Mouse (Mus musculus): Measurements from ENCODE around the gene Dnajc7. TPM values are rescaled to one million over a fixed set of nuclear protein-coding genes. Genes with fewer than 3 reads are reported as not detected.

The Dnajc7 gene
- polyA plus RNA-seq, 1 experiment = 111 TPM

- TF ChIP-seq GATA1 (IDR thresholded peaks at IDR 0.05; ENCODE audit: low read length) = no peak
These were observed 45.8 kb downstream of the Dnajc7 start for GRCm38 (mm10) chr11:100574188-100574587.

DNA sequence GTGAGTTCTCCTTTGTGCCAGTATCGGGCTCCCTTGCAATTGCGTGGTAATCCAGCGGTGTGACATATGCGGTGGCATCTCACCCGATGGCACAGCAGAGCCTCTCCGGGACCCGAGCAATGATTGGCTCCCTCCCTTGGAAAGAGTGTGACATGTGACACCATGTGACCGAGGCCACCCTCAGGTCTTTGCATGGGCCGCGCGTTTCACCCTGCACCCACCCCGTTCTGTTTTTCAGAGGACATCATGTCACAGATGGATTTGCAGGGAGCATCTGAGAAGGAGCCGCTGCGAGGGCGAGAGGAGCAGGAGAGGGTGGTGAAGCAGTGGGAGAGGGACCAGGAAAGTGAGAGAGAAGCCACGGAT, 48.8 kb downstream of the Dnajc7 start:
- no peak for TF ChIP-seq GATA1 (IDR thresholded peaks at IDR 0.05; ENCODE audit: low read length)

DNA sequence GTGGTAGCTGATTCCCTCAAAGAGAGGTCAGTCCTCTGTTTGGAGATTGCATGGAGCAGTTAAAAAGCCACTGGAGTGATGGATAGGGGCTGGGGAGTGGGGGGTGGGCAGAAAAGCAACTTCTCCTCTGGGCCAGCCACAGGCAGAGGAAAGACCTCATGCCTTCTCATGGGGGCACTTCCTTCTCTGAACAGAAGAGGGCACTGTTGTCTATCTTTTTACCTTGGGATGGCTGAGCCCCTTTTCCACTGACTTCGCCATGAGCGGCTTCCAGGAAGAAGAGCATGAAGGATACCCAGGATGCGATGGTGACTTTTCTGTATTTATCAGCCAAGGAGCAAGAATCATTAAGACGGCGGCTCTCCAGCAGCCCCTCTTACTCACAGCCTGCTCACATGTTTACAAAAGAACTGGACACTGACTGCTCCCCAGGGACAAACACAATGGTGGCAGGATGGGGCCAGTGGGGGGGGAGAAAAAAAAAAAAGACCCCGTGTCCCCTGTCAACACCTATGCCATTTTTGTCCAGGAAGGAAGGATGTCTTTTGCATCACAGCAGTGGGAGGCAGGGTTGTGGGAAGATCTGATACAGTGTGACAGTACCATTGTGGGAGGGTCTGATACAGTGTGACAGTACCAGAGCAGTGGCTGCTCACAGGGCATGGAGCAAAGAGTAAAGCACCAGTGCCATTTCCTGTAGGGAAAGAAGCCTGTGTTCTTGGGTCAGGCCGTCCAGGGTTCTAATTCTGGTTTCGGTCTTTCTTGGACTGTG, 49.4 kb downstream of the Dnajc7 start:
- TF ChIP-seq GATA1 (IDR thresholded peaks at IDR 0.05; ENCODE audit: low read length) = no peak

DNA sequence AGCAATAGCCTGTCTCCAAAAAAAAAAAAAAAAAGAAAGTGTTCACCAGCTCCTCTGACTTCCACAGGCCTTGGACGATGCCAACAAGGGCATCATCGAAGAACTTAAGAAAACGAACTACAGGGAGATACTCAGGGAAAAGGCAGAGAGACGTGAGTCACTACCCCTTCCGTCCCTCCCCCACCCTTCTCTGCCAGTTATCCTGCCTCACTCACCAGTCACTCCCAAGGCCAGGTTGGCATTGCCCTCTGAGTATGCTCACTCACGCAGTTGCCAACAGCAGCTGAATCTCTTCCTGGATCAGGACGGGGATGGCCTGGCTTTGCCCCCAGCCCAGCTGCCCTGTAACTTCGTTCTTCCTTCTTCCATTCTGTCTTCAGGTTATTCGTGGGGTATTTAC, 50.2 kb downstream of the Dnajc7 start:
- no peak for TF ChIP-seq GATA1 (IDR thresholded peaks at IDR 0.05; ENCODE audit: low read length)

DNA sequence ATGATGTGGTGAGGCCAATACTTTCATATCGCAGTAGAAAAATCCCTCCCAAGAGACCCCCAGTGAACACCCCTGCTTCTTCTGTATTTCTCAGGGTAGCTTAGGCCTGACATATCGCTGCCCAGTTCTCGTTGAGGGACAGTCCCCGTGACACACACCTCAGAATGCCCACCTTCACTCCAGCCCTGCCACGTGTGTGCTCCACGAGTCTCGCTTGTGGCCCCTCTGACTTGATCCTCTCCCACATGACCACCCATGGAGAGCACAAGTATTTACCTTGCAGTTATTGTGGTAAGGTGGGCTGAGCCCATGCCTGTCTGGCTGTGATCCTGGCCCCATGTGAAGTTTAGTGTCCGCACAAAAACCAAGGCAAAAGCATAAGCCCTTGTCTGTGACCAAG, 51.3 kb downstream of the Dnajc7 start:
- no peak for TF ChIP-seq GATA1 (IDR thresholded peaks at IDR 0.05; ENCODE audit: low read length)

DNA sequence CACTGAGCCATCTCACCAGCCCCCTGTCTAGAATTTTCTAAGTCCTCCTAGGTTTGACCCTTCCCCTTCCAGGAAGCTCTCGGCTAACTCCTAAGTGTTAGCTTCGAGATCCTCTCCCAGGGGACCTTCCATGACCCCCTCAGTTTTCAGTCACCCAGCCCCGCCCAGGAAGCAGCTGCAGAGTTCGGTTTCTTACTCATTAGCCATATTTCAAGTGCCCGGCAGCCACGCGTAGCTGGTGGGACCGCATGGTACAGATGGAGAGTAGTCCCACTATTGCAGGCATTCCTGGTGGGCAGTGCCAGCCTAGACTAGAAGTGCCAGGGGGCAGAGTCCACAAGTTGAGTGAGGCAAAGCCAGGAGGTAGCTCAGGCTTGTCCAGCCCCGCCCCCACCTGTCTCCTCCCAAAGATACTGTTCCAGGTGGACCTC, 52.1 kb downstream of the Dnajc7 start:
- no peak for TF ChIP-seq GATA1 (IDR thresholded peaks at IDR 0.05; ENCODE audit: low read length)

DNA sequence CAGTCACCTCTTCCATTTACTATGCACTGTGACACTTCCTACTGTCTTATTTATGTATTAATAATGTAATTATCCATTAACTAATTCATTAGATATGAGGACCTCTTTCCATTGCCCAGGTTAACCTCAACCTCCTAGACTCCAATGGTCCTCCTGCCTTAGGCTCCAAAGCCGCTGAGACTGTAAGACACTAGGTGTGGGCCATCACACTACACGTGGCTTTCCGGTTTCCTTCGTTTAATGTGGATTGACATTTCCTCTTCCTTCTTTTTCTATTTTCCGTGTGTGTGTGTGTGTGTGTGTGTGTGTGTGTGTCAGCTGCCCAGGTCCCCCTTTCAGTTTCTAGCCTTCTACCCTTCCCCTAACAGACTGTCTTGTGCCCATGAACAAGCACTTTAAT, 52.7 kb downstream of the Dnajc7 start:
- TF ChIP-seq GATA1 (IDR thresholded peaks at IDR 0.05; ENCODE audit: low read length) = no peak

DNA sequence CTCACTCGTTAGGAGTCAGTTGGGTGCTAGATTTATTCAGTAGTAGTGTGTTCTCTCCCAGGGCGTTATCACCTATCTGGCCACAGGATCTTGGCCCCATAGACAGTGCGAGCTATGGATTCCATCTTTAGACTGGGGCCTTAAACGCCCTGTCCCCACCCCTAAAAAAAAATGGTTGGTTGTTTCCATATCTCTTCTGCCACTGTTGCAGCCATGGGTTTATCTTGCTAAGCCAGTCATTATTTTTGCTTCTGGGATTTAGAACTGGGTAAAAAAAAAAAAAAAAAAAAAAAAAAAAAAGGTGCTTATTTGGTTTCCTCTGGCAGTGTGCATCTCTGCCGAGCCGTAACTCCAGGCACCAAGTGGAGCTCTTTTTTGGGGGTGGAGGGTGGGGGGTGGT, 55.3 kb downstream of the Dnajc7 start:
- no peak for TF ChIP-seq GATA1 (IDR thresholded peaks at IDR 0.05; ENCODE audit: low read length)

DNA sequence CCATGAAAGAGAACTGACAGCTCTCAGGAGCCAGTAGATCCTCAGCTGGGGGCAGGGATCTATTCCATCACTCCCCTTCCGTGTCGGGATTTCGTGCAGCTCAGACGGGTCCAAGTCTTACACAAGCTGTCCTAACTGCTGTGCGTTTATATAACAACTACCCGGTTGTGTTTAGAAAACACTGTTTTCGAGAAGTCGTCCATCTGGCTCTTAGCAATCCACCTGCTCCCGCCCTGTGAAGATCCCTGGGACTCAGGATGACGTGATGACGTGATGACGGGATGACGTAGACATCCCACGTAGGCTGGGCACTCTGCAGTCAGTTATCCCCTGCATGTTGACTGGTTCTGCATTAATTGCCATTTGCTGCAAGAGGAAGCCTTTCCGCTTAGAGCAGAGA, 55.7 kb downstream of the Dnajc7 start:
- TF ChIP-seq GATA1 (IDR thresholded peaks at IDR 0.05; ENCODE audit: low read length) = no peak

GRCm38 (mm10) chr11:100561748-100562147, 58.2 kb downstream of the Dnajc7 start:
- no peak for TF ChIP-seq GATA1 (IDR thresholded peaks at IDR 0.05; ENCODE audit: low read length)

GRCm38 (mm10) chr11:100559476-100559875, 60.5 kb downstream of the Dnajc7 start:
- TF ChIP-seq GATA1 (IDR thresholded peaks at IDR 0.05; ENCODE audit: low read length) = no peak

DNA sequence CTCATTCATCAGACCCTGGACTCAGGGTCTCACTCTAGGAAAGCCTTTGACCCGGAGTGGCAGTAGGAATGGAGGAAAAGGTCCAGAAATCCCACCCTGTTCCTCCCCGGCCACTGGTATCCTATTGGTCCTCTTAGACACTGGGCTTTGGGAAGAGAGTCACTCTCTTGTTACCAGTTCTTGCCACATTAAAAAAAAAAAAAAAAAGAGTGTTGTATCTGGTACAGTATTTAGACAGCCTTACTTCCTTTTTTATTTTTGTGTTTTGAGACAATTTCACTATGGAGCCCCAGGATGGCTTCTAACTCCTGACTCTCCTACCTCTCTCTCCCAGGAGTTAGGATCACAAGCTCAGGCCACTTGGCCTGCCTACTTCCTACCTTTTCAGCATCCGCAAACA, 62.4 kb downstream of the Dnajc7 start:
- no peak for TF ChIP-seq GATA1 (IDR thresholded peaks at IDR 0.05; ENCODE audit: low read length)

GRCm38 (mm10) chr11:100555583-100555982, 64.4 kb downstream of the Dnajc7 start:
- TF ChIP-seq GATA1 (IDR thresholded peaks at IDR 0.05; ENCODE audit: low read length) = no peak

DNA sequence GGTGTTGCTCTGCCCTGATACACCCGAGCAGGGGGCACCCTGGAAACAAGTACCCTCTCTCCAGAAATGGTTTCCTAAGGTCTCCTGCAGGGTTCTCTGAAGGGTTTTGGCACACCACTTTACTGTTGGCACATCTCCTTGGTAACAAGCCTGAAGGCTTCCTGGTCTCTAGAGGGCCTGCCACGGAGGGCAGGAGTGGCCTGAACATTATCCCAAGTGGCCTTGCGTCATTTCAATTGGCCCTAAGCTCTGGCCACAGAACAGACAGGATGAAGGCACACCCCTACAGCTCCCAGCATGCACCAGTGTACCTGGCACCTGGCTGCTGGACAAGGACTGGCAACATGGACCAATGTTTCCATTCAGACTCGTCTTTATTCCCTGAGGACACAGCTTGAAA, 67.1 kb downstream of the Dnajc7 start:
- no peak for TF ChIP-seq GATA1 (IDR thresholded peaks at IDR 0.05; ENCODE audit: low read length)

DNA sequence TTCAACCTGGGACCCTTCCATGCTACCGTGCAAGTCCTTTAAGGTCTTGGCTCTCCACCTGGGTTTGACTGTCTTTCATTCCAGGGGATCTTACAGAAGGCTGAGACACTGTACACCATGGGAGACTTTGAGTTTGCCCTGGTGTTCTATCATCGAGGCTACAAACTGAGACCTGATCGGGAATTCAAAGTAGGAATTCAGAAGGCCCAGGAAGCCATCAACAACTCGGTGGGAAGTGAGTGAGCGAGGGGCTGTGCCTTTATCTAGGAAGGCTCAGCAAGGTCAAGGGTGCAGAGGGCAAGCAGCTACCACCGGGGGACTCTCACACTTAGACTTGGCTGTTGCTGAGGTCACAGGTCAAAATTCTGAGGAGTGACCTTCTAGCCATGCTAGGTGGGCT, 69.9 kb downstream of the Dnajc7 start:
- no peak for TF ChIP-seq GATA1 (IDR thresholded peaks at IDR 0.05; ENCODE audit: low read length)

DNA sequence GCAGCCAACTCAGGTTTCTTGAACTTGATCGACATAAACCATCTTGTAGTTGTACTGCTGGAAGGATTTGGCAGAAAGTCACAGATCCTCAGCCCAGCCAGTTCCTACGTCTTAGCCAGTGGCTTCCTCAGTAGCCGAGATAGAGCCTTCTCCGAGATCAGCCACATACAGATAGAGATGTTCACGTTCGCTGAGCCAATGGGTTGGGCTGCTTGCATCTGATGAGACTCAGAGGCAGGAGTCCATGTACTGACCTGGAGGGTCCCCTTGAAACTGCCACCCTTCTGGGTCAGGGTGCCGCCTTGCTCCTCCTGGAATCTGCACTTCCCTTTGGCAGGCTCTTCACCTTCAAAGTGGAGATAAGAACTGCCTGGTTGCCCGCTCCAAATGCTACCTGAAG, 70.5 kb downstream of the Dnajc7 start:
- TF ChIP-seq GATA1 (IDR thresholded peaks at IDR 0.05; ENCODE audit: low read length) = no peak

DNA sequence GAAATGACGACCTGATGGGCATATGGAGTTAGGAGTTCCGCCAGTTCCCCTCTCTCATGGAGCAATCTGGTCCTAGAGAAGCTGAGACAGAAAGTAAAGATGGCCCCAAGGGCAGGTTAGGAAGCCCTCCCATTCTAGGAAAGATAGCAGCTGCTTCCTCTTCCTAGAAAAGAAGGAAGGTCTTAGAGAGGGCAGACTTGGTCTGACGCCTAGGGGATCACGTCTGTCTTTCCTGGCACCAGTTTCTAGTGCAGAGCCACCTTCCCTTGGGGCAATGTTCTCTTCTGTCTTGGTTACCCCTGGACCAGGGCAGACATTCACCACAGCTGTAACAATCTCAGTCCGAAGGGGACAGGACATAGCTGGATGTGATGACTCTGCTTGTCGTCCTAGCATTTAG, 71.8 kb downstream of the Dnajc7 start:
- no peak for TF ChIP-seq GATA1 (IDR thresholded peaks at IDR 0.05; ENCODE audit: low read length)

DNA sequence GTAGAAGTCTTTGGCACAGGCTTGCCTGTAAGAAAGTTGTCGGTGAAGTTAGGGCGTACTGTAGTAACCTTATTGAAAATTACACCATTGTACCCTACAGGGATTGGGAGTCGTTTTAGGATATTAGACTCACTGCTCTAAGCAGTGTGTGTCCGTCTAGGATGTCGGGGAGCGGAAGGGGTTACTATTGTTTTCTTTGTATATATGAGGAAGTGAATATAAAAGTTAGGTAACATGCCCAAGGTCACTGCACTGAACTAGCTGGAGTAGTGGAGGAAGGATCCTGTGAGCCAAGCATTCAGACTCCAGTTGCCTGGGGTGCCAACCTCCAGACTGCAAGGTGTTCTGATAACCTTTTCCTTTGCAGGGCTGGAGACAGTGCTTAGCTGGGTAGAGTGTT, 73.0 kb downstream of the Dnajc7 start:
- TF ChIP-seq GATA1 (IDR thresholded peaks at IDR 0.05; ENCODE audit: low read length) = no peak
